Mouse (Mus musculus) neural tube, embryonic 11.5 days (tissue): ENCODE data around the gene Fbxo10. TPM values are rescaled to one million over a fixed set of nuclear protein-coding genes. Genes with fewer than 3 reads are reported as not detected.
"Not testable (repeated sequence)": the region's sequence is repeated elsewhere in the genome, so short reads cannot be mapped to it uniquely, and the experiment has no call there.

Experiments
- ATAC-seq: fragments of 200-750 bp; cut with Nextera tagmentation; 2 replicates; pipeline ENCODE4 v1.8.0; 2017; ENCODE audit warnings: moderate number of reproducible peaks, mild to moderate bottlenecking, moderate TSS enrichment, moderate library complexity; ENCODE audit not compliant: insufficient read depth, low FRiP score, low TSS enrichment
- DNase-seq: peaks from one replicate; pipeline ENCODE4 v3.0.0-alpha.2; 2015; ENCODE audit warnings: low spot score
- H3K27ac ChIP-seq: fragments of 300-500 bp; sonication (generic); 2 replicates; pipeline ENCODE4 v1.5.1; 2014; ENCODE audit warnings: low read depth, mild to moderate bottlenecking, low read length
- H3K27me3 ChIP-seq: fragments of 300-500 bp; sonication (generic); 2 replicates; pipeline ENCODE4 v1.6.1; 2014; ENCODE audit warnings: mild to moderate bottlenecking, low read length, mixed read lengths; ENCODE audit not compliant: control insufficient read depth, insufficient read depth
- H3K36me3 ChIP-seq: fragments of 300-500 bp; sonication (generic); 2 replicates; pipeline ENCODE4 v1.6.1; 2014; ENCODE audit warnings: mild to moderate bottlenecking, low read length, moderate library complexity, mixed read lengths; ENCODE audit not compliant: control insufficient read depth, insufficient read depth
- H3K4me1 ChIP-seq: fragments of 300-500 bp; sonication (generic); 2 replicates; pipeline ENCODE4 v1.6.1; 2014; ENCODE audit warnings: low read length, mixed read lengths; ENCODE audit not compliant: control insufficient read depth, insufficient read depth
- H3K4me2 ChIP-seq: fragments of 300-500 bp; sonication (generic); 2 replicates; pipeline ENCODE4 v1.6.1; 2014; ENCODE audit warnings: low read depth, mild to moderate bottlenecking, moderate library complexity
- H3K4me3 ChIP-seq: fragments of 300-500 bp; sonication (generic); 2 replicates; pipeline ENCODE4 v1.5.1; 2014; ENCODE audit warnings: low read depth, low read length
- H3K9ac ChIP-seq: fragments of 300-500 bp; sonication (generic); 2 replicates; pipeline ENCODE4 v1.6.1; 2014; ENCODE audit warnings: mild to moderate bottlenecking, low read length
- H3K9me3 ChIP-seq: fragments of 300-500 bp; sonication (generic); 2 replicates; pipeline ENCODE4 v1.6.1; 2016; ENCODE audit warnings: low read length; ENCODE audit not compliant: control insufficient read depth
- WGBS: fragments of 180-500 bp; shearing (Covaris S2); extraction: QIAGEN DNeasy Blood & Tissue Kit; methylation state at CpG from one replicate; pipeline ENCODE4 v1.1.7; 2014; 5-methylcytosine and 5-hydroxymethylcytosine counted together
- polyA plus RNA-seq: library from polyadenylated mRNA; unstranded; fragments of >200 nt; fragmentation: Nextera tagmentation; extraction: Ambion mirVana; gene quantifications from 2 replicates; pipeline ENCODE4 v1.2.1, GENCODE M21; 2014

The Fbxo10 gene
- polyA plus RNA-seq, 1 experiment from 2014 or later = 9.8 TPM

DNA sequence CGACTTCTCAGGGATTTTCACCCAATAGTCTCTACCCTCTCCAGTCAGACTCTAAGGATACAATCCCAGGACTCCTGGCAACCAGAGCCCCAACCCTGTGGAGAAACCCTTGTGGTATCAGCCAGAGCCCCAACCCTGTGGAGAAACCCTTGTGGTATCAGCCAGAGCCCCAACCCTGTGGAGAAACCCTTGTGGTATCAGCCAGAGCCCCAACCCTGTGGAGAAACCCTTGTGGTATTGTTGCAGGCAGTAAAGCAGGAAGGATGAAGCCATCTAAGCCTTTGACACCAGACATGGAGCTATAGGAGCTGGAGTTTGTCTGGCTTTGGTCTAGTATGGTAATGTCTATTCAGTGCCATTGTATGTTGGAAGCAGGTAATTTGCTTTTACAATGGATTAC is 20.6 kb downstream of the Fbxo10 start:
- ATAC-seq, DNase-seq, H3K27me3 ChIP-seq, H3K9ac ChIP-seq, H3K9me3 ChIP-seq, H3K27ac ChIP-seq, H3K36me3 ChIP-seq, H3K4me3 ChIP-seq, H3K4me2 ChIP-seq, H3K4me1 ChIP-seq: not testable (repeated sequence)
- WGBS = 97% methylated on average over 1 of the region's 1 CpGs

DNA sequence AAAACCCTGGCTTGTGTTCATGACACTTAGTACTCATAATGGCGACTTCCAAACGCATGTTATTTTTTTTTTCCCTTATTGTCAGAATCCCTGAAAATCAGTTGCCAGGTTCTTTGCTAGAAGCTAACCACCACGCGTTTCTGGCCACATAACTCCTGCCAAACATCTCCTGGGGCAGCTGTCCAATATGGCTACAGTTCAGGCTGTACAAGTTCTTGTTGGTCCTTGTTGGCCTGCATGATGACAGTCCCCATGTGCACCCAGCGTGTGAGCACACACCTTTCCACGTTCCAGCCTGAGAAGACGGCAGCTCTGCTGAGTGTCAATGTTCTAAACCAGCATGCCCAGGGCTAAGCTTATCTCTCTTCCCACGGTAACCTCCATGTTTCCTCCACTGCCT is 29.0 kb downstream of the Fbxo10 start:
- Histone ChIP-seq H3K9me3 (no peaks in the 10 kb centered on the region), H3K4me2 (no peak overlapping the region), H3K27ac (no peak overlapping the region), H3K27me3 (no peaks in the 10 kb centered on the region), H3K9ac (no peak overlapping the region), H3K36me3 (peaks cover 4% of the 10 kb centered on the region), H3K4me1 (no peaks in the 10 kb centered on the region), H3K4me3 (no peak overlapping the region)
- no peak for ATAC-seq
- DNase-seq = no peak
- 87% methylated on average over 8 of the region's 8 CpGs for WGBS

DNA sequence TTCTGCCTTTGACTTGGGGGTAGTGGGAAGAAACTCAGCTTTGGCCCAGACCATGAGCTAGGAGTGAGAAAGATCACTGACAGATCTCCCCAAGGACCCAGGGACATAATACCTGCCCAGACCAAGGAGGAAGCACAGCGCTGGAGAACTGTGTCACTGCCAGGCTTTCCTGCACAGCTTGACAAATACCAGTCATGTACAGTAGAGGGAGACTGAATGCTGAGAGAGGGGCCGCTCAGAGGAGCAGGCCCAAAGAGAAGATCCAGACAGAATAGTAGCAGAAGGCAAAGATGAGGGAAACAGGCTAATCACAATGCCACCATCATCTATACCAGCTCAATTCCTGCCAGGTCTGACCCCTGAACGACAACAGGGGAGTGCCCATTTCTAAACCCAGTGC is 29.5 kb downstream of the Fbxo10 start:
- no peak for ATAC-seq
- no peak overlapping the region for H3K4me3 ChIP-seq
- H3K4me1 ChIP-seq = no peaks in the 10 kb centered on the region
- H3K27me3 ChIP-seq = no peaks in the 10 kb centered on the region
- no peaks in the 10 kb centered on the region for H3K9me3 ChIP-seq
- H3K9ac ChIP-seq = no peak overlapping the region
- no peak overlapping the region for H3K4me2 ChIP-seq
- DNase-seq = no peak
- 58% methylated on average over 3 of the region's 3 CpGs for WGBS
- H3K27ac ChIP-seq = no peak overlapping the region
- H3K36me3 ChIP-seq = peaks cover 4% of the 10 kb centered on the region

DNA sequence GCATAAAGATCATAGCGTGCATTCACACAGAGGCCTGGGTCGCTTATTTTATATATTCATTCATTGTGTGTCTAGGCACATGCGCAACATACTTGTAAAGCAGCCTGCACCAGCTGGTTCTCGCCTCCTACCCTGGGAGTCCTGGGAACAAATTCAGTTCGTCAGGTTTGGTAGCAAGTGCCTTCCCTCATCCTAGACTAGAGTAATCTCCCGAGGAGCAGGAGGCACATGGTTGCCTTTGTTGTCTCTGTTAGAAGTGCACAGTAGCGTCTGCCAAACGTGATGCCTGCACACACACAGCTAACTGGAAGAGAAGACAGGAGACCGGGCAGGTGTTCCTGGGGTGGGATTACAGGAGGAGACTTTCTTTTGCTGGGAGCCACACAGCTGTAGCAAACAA is 36.4 kb downstream of the Fbxo10 start:
- no peaks in the 10 kb centered on the region for H3K4me1 ChIP-seq
- H3K4me2 ChIP-seq = no peak overlapping the region
- H3K27me3 ChIP-seq = no peaks in the 10 kb centered on the region
- DNase-seq = no peak
- ATAC-seq = no peak
- H3K36me3 ChIP-seq = no peaks in the 10 kb centered on the region; the same call in 1 of the 2 replicates
- H3K4me3 ChIP-seq = no peak overlapping the region
- no peaks in the 10 kb centered on the region for H3K9me3 ChIP-seq
- no peak overlapping the region for H3K9ac ChIP-seq
- WGBS = 85% methylated on average over 9 of the region's 9 CpGs
- no peak overlapping the region for H3K27ac ChIP-seq

DNA sequence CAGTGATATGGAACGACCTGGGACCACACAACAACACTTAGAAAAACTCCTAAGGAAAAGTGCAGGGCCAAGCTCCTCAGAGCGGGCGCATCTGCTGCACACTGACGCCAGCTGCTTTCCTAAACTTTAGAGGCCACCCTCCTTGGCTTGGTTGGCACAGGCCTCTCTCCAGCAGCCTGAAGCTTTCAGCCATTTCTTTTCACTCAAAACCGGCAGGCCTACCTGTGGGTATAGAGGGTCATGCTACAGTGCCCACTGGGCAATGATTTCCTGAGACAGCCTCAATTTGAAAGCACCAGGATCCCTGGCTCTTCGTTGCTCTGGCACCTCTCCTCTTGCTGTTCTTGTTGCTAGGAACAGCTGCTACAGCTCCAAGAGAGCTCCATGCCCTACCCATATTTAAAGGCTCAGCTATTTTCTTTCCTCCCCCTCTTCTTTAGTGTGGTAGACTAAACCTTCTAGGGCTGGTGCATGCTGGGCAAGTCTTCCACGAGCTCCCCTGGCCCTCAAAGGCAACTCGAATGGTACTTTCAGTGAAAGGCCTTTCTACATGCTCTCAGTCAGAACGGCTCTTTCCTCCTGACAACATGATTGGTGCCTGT is 37.0 kb downstream of the Fbxo10 start:
- Histone ChIP-seq H3K27me3 (no peaks in the 10 kb centered on the region), H3K4me2 (no peak overlapping the region), H3K36me3 (no peaks in the 10 kb centered on the region; the same call in 1 of the 2 replicates), H3K9me3 (no peaks in the 10 kb centered on the region), H3K4me1 (no peaks in the 10 kb centered on the region), H3K4me3 (no peak overlapping the region), H3K27ac (no peak overlapping the region), H3K9ac (no peak overlapping the region)
- WGBS = 89% methylated on average over 9 of the region's 9 CpGs
- ATAC-seq (no peak), DNase-seq (no peak)

DNA sequence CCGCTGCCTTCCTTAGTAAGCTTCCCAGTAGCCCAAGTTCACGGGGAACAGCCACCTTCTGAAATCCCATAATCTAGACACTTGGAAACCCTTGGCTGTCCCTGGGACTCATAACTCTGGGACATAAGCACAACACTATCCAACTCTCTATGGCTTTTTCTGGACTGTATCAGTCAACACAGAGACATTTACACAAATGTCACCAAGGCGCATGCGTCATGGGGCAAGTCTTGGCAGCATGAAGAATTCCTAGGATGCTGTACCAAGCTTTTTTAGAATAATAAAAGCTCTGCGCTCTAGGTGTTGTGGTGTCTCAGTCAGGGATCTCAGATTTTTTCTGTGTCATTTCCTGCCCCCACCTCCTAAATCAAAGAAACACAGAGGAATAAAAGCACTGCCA is 37.7 kb downstream of the Fbxo10 start:
- ATAC-seq (no peak), DNase-seq (no peak)
- no peaks in the 10 kb centered on the region for H3K9me3 ChIP-seq
- H3K9ac ChIP-seq = no peak overlapping the region
- no peak overlapping the region for H3K27ac ChIP-seq
- 96% methylated on average over 5 of the region's 5 CpGs for WGBS
- no peaks in the 10 kb centered on the region for H3K27me3 ChIP-seq
- H3K4me1 ChIP-seq = no peaks in the 10 kb centered on the region
- no peak overlapping the region for H3K4me3 ChIP-seq
- no peaks in the 10 kb centered on the region; the same call in 1 of the 2 replicates for H3K36me3 ChIP-seq
- no peak overlapping the region for H3K4me2 ChIP-seq

DNA sequence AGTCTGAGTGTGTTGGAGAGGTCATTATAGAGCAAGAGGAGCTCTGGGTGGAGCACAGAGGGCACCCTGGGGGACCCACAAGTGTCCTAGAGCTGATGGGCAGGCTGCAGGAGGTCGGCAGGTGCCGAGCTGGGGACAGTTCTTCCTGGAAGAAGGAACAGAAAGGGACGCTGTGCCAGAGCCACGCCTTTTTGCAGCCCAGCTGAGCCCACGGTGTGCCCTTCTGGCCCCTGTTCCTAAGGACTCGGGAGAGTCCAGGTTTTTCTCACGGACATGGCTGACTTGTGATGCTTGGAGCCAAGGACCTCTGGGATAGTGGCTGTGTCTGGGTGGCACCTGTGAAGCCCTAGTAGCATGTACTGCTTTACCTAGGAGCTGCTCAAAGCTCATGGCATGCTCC is 43.6 kb downstream of the Fbxo10 start:
- Histone ChIP-seq H3K27ac (no peak overlapping the region), H3K9ac (no peak overlapping the region), H3K9me3 (no peaks in the 10 kb centered on the region), H3K36me3 (no peaks in the 10 kb centered on the region; the same call in 1 of the 2 replicates), H3K4me1 (no peaks in the 10 kb centered on the region), H3K4me3 (no peak overlapping the region), H3K4me2 (no peak overlapping the region), H3K27me3 (no peaks in the 10 kb centered on the region)
- 81% methylated on average over 7 of the region's 7 CpGs for WGBS
- DNase-seq (no peak), ATAC-seq (no peak)

DNA sequence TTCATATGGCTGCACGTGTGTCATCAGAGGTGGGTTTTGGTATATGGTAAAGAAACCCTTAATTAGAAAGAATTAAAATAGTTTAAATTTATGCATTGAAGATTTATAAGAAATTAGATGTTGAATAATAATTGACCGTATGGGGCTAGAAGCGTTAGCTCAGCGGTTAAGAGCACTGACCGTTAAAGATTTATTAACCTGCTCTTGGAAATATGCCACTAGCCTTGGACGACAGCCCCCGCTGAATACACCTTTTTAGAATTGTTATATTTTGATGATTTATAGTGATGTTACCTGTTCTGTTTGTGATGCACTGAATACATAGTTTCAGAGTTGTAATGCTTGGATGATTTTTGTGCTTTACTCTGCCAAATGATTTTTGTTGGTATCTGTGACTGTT is 44.9 kb downstream of the Fbxo10 start:
- not testable (repeated sequence) for H3K27ac ChIP-seq, H3K4me1 ChIP-seq, H3K36me3 ChIP-seq, DNase-seq, H3K9me3 ChIP-seq, H3K27me3 ChIP-seq, ATAC-seq, H3K4me2 ChIP-seq, H3K4me3 ChIP-seq, H3K9ac ChIP-seq
- 93% methylated on average over 7 of the region's 7 CpGs for WGBS

DNA sequence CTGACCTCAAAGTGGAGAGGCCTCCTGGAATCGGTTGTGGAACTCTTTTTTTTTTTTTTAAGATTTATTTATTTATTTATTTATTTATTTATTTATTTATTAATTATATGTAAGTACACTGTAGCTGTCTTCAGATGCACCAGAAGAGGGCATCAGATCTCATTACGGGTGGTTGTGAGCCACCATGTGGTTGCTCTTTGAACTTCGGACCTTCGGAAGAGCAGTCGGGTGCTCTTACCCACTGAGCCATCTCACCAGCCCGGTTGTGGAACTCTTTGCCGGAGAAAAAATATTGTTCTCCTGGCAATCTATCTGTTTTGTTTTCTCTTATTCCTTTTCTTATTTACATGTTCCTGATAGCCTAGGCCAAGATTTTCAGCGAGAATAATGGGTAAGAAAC is 45.5 kb downstream of the Fbxo10 start:
- H3K27ac ChIP-seq, H3K36me3 ChIP-seq, H3K4me3 ChIP-seq, H3K9ac ChIP-seq, H3K9me3 ChIP-seq, H3K27me3 ChIP-seq, H3K4me2 ChIP-seq, H3K4me1 ChIP-seq, DNase-seq, ATAC-seq: not testable (repeated sequence)
- WGBS = 66% methylated on average over 8 of the region's 8 CpGs
